Mouse (Mus musculus): ENCODE measurements around the gene Cela3a.
"Not testable (repeated sequence)": the region's sequence is repeated elsewhere in the genome, so short reads cannot be mapped to it uniquely, and the experiment has no call there.

The Cela3a gene

DNA sequence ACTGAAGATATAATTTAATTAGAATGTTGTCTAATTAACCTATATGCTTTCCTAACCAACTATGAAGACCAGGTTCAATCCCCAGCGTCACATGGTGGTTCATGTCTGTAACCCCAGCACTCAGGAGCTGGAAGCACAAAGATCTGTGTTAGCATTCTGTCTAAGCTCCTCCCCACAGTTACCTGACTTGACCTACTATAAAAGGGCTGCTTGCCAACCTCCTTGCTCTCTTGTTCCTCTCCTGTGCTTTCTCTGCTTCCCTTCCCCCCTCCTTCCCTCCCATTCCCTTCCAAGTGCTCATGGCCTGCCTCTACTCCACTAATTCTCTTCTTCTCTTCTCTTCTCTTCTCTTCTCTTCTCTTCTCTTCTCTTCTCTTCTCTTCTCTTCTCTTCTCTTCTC is 5.3 kb upstream of the Cela3a start:
- DNase-seq (ENCODE audit: low spot score in 2 of 2), result no peak

- not testable (repeated sequence) for DNase-seq (ENCODE audit: low spot score in 2 of 2)
Measured at GRCm38 (mm10) chr4:137412185-137412709, 2.7 kb upstream of the Cela3a start.

DNA sequence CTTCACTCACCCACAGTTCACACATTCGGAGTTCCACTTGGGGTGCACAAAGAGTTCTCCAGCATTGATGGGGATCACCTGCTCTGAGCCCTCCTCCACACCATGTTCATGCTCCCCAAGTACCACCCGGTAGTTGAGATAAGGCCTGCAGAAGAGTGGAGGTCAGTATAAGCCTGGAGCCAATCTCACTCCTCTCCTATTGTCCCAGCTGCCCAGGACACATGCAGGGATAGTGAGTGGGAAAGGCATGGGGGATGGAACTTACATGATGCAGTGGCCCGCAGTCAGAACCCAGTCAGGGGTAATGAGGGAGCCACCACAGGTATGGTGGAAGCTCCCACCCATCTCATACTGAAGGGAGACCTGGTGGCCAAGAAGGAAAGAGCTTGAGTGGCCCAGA is 4.0 kb downstream of the Cela3a start:
- DNase-seq (ENCODE audit: low spot score in 2 of 2), result no peak

DNA sequence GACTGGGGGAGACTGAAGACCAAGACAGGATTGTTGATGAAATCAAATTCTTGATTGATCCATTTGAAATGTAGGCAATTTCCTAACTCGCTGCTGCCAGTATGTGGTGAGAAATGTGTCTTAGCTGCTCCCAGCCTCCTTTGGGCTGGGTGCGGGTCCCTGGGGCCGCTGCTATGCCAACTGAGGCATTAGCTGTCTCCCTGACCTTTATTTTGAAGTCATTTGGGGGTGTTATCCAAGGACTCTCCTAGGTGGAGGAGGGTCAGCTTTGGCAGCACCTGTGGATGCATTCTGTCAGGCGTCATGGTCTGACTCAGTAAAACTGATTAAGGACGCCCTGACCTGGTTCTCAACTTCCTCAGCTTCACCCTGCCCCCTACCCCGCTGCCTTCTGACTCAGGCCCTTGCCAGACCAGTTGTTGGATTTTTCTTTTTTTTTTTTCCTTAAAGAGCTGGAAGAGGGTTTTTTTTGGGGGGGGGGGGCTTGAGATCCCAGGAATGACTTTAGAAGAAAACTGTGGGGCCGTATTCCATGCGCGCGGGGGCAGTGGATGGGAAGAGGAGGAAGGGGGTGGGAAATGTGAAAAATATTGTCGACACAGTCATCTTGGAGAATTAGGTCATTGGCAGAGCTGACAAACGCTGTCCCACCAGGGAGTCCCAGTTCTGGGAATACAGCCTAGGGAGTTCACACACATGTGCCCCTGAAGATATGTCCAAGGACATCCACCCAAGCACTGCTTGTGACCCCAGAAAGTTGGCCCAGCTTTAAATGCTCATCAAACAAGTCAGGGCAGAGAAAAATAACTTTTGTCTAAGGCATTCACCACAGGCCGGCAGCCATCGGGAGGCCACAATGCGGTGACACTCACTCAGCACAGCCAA is 12.7 kb downstream of the Cela3a start:
- no peak for DNase-seq (ENCODE audit: low spot score in 2 of 2)

- DNase-seq (ENCODE audit: low spot score in 2 of 2), result no peak
Measured at GRCm38 (mm10) chr4:137393378-137394135, 16.0 kb downstream of the Cela3a start.

DNA sequence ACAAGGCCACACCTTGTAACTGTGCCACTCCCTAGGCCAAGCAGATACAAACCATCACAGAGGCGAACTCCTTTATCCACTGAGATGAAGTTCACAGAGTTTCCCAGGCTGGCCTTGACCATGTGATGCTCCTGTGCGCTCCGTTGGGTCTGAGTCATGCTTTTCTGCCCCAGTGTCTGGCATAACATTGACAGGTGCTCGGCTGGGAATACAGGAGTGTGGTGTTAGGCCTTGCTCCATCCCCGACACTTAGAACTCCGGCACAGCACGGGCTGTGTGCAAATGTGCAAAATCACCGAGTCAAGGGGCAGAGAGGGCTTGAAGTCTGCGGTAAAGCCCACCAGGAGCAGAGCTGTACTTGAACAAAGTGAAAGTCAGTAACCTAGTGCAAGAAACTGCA is 16.7 kb downstream of the Cela3a start:
- DNase-seq (ENCODE audit: low spot score in 2 of 2), result no peak

GRCm38 (mm10) chr4:137391287-137391686 is 18.3 kb downstream of the Cela3a start:
- DNase-seq (ENCODE audit: low spot score in 2 of 2), result no peak

- no peak for DNase-seq (ENCODE audit: low spot score in 2 of 2)
Measured at GRCm38 (mm10) chr4:137390196-137390595, 19.4 kb downstream of the Cela3a start.

DNA sequence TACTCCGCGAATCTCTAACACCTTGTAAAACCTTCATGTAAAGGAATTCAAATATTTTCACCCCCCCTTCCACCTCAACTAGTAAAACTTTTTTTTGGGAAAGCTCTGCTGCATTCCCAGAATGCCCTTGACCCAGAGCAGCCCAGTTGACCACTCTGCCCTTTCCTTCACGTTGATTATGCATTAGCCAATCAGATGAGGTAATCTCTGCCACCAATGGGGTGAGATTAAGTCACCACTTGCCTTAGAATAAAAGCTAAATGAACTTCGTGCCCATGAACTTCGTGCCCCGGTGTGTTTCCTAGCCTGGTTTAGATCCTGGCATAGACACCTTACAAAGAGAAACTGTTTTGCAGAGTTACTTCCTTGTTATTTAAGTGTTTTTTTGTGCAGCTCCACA is 20.6 kb downstream of the Cela3a start:
- DNase-seq (ENCODE audit: low spot score in 2 of 2), result no peak

DNA sequence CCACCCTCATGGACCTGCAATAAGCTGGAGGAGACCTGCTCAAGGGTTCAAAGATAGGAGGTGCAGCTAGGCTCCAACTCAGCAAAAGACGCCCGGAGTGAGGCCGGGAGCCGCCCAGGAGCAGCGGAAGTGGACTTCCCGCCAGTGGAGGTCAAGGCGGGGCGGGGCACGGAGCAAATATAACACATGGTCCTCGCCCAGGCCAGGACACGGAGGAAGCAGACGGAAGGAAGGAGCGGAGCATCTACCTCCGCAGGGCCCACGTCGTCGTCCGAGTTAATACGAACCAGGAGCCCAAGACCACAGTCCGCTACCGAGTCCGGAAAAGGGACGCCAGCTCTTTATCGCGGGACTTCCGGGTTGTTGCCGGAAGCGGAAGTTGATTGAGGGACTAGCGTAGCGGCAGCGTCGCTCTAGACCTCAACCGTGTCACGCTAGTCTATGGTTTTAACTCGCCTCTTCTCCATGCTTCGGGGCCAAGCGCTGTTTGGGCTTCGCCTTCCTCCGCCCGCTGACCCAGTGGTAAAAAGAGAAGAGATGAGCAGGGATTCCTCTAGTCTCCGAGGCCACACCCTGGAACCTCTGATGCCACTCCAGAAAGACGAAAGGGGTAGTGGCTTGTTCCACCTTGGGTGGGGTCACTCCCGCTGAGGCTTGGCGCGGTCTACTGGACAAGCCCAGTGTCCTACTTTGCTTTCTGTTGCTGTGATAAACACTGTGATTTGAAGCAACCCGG is 21.4 kb downstream of the Cela3a start:
- DNase-seq (ENCODE audit: low spot score in 2 of 2), result peak; percentile 53 to 78

DNA sequence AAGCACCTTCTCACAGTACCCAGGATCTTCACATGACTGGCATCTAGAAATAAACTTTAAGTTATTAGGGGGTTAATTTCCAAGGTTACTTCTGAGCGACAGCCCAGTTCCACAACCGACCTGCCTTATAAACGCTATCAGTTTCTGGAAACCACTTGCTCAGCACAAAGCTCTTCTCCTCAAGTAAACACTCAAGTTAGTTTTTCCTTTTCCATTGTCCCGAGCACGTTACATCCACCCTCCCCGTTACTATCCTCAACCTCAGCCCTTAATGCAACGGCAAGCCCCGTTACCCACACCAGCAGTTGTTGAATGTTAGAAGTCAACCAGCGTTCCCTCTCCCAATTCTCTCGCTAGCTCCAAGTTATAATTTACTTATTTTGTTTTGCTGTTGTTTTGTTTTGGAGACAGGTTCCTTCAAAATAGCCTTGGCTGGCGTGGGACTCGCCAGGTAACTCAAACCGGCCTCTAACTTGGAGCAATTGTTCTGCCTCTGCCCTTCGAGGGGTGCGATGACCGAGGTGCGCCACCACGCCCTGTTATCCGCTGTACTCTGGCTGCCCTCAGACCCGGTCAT is 22.0 kb downstream of the Cela3a start:
- DNase-seq (ENCODE audit: low spot score in 2 of 2), result no peak

GRCm38 (mm10) chr4:137380702-137381605 is 28.6 kb downstream of the Cela3a start:
- DNase-seq (ENCODE audit: low spot score in 2 of 2), result no peak

GRCm38 (mm10) chr4:137379713-137380255 is 29.8 kb downstream of the Cela3a start:
- no peak for DNase-seq (ENCODE audit: low spot score in 2 of 2)

- no peak for DNase-seq (ENCODE audit: low spot score in 2 of 2)
Measured at GRCm38 (mm10) chr4:137379085-137379484, 30.5 kb downstream of the Cela3a start.

GRCm38 (mm10) chr4:137377526-137378304 is 31.9 kb downstream of the Cela3a start:
- no peak for DNase-seq (ENCODE audit: low spot score in 2 of 2)

- DNase-seq (ENCODE audit: low spot score in 2 of 2), result no peak
Measured at GRCm38 (mm10) chr4:137376778-137377177, 32.8 kb downstream of the Cela3a start.

DNA sequence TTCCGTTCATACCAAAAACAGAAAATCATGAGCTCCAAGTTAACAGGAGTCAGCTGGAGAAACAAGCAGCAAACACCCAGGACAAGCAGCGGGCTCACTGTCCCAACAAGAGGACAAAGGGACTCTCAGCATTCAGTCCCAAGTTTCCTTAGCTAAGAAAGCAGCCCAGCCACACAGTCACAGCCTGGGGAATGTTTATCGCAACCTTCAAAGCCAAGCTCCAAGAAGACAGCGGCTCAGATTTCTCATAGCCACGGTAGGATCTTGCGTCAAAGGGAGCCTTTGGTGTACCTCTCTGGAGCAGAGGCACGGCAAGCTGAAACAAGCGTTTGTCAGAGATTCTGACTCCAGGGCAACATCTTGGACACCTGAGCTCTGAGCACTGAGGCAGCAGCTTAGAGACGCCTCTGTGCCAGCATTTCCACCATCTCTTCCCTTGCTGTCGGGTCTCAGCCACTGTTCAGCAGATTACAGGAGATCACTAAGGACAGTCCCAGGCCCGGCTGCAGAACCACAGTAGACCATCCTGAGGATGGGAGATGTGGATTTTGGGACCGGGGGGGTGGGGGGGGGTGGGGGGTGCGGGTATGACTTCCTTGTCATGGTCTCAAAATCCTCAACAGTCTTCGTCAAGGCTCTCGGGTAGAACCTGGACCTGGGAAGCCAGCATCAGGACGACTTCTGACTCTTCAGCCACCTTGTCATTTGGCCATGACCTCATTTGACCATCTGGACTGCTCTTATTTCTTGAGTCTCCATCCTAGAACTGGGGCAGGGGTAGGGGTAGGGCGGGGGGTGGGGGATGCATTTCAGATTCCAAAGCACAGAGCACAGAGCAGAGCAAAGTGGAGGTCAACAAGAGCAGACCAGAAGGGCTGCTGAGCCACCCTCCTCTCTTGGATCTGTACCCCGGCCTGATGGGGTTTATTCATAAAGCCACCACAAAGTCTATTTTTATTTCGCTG is 34.0 kb downstream of the Cela3a start:
- no peak for DNase-seq (ENCODE audit: low spot score in 2 of 2)

GRCm38 (mm10) chr4:137373711-137374110 is 35.9 kb downstream of the Cela3a start:
- no peak for DNase-seq (ENCODE audit: low spot score in 2 of 2)

All from cerebellum, postnatal 4 days (tissue).